Mouse (Mus musculus): Measurements from ENCODE around the gene Ckap5. TPM values are rescaled to one million over a fixed set of nuclear protein-coding genes. Genes with fewer than 3 reads are reported as not detected.
A peak's percentile ranks its signal among the peaks of the same experiment; 100 is the strongest.
"Not testable (repeated sequence)": the region's sequence is repeated elsewhere in the genome, so short reads cannot be mapped to it uniquely, and the experiment has no call there.

Ckap5 gene
- total RNA-seq, 1 experiment from 2014 or later: 114 TPM

DNA sequence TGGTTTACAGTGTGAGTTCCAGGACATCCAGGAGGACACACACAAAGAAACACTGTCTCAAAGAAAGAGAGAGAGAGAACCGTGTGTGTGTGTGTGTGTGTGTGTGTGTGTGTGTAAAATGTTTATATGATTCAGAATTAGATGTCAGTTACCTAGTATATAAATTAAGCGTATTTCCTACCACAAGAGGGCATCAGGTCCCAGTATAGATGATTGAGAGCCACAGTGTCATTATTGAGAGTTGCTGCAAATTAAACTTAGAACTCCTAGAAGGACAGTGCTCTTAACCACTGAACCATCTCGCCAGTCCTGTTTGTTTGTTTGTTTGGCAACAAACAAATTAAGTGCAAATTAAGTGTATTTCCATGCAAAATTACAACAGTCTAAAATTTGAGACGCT is 75.8 kb downstream of the Ckap5 start:
- no peak for ATAC-seq (replicated peaks in 1 of 2; ENCODE audit: insufficient read depth in 1 of 2, low FRiP score in 2 of 2, low TSS enrichment in 1 of 2, low read depth in 1 of 2, poor library complexity in 2 of 2, severe bottlenecking in 2 of 2)

DNA sequence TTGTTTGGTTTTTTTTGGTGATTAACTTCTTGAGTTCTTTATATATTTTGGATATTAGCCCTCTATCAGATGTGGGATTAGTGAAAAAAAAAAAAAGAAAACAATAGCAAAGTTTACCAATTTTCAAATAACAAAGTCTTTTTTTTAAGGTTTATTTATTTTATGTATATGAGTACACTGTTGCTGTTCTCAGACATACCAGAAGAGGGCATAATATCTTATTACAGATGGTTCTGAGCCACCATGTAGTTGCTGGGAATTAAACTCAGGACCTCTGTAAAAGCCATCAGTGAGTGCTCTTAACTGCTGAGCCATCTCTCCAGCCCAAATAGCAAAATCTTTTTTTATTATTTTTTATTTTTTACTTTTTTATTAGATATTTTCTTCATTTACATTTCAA is 82.8 kb downstream of the Ckap5 start:
- not testable (repeated sequence) for ATAC-seq (replicated peaks in 1 of 2; ENCODE audit: insufficient read depth in 1 of 2, low FRiP score in 2 of 2, low TSS enrichment in 1 of 2, low read depth in 1 of 2, poor library complexity in 2 of 2, severe bottlenecking in 2 of 2)

DNA sequence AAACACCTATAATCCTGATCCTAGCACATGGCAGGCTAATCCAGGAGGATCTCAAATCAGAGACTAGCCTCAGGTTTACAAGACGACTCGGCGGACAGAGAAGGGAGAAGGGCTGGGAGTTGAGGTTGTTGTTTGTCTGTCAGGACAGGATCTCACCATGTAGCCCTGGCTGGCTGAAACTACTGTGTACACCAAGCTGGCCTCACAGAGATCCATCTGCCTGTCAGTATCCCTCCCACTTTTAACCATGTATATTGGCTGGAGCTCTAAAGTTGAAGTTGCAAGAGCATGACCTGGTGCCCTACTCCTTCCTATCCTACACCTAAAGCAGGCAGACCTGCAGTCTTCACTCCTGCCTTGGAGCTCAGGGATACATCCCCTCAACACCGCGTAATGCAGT is 95.8 kb downstream of the Ckap5 start:
- no peak for ATAC-seq (replicated peaks in 1 of 2; ENCODE audit: insufficient read depth in 1 of 2, low FRiP score in 2 of 2, low TSS enrichment in 1 of 2, low read depth in 1 of 2, poor library complexity in 2 of 2, severe bottlenecking in 2 of 2)

DNA sequence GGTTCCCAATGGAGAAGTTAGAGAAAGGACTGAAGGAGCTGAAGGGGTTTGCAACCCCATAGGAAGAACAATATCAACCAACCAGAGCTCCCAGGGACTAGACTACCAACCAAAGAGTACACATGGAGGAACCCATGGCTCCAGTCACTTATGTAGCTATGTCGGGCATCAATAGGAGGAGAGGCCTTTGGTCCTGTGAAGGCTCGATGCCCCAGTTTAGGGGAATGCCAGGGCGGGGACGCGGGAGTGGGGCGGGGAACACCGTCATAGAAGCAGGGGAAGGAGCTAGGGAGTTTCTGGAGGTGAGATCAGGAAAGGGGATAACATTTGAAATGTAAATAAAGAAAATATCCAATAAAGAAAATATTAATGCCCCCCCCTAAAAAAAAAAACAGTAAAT is 96.8 kb downstream of the Ckap5 start:
- ATAC-seq (replicated peaks in 1 of 2; ENCODE audit: insufficient read depth in 1 of 2, low FRiP score in 2 of 2, low TSS enrichment in 1 of 2, low read depth in 1 of 2, poor library complexity in 2 of 2, severe bottlenecking in 2 of 2): not testable (repeated sequence)

DNA sequence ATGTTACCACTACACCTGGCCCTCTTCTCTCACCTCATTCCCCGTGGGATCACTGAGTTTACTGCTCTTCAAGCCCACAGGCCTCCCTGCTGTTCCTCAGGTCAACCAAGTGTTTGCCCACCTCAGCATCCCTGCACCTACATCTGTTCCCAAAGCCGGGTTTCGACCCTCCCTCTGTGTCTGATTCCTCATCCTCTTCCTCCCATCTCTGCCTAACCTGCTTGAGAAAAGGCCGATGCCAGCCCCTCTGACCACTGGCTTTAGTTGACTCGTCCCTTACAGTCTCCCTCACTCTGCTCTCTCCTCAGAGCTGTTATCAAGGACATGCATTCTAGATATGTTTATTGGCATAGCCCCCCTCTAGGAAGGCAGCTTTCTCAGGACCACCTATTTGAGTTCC is 100.9 kb downstream of the Ckap5 start:
- no peak for ATAC-seq (replicated peaks in 1 of 2; ENCODE audit: insufficient read depth in 1 of 2, low FRiP score in 2 of 2, low TSS enrichment in 1 of 2, low read depth in 1 of 2, poor library complexity in 2 of 2, severe bottlenecking in 2 of 2)

DNA sequence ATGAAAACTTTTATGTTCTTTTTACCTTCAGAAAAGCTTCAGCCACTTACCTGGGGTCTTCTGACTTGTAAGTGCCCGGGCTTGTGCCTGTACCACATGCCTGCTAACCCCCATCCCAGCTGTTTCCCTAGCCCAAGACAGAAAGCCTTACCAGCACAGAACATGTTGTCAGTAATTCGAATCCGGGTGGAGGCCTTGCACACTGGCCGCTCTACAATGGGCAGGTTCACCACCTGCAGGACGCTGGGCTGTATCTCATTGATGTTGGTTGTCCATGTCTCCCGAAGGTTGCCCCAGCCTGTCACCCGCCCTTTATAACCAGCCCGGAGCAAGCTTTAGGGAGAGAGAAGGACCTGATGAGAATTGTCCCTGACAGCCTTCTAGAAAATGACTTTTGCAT is 101.6 kb downstream of the Ckap5 start:
- ATAC-seq (replicated peaks in 1 of 2; ENCODE audit: insufficient read depth in 1 of 2, low FRiP score in 2 of 2, low TSS enrichment in 1 of 2, low read depth in 1 of 2, poor library complexity in 2 of 2, severe bottlenecking in 2 of 2): no peak

DNA sequence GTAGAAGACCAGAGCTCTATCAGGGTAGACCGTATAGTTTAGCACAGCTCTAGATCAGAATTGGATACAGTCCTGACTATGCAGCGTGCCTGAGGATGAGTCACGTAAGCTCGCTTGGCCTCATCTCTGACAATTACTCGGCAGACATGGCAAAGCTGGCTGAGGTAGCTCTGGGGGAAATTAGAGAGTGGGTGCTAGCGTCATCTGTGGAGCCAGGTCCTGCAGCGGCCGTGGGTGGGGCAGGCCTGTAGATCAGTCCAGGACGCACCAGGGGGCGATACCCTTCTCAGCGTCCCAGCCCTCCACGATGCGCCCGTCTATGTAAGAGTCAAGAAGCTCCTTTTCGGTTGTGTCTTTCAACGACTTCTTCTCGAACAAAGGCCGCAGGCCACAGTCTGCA is 103.1 kb downstream of the Ckap5 start:
- no peak; a peak in 1 of 4 replicates for ATAC-seq (replicated peaks in 1 of 2; ENCODE audit: insufficient read depth in 1 of 2, low FRiP score in 2 of 2, low TSS enrichment in 1 of 2, low read depth in 1 of 2, poor library complexity in 2 of 2, severe bottlenecking in 2 of 2)

DNA sequence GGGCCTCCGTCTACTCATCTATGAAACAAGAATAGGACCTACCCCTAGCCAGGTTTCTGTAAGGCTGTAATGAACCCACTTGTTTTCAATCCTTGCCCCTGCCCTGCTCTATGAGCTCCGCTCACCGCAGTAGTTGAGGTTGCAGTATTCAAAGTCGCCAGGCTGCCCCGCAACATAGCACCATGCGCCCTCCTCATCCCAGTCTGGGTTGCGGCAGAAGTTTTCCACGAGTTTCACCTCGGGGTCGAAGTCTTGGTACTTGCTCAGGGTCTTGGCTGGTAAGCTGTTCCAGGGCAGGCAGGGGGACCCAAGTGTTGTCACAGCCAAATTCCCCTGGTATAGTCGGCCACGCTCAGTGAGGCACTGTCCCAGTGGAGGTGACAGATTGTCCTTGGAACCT is 103.8 kb downstream of the Ckap5 start:
- ATAC-seq (replicated peaks in 1 of 2; ENCODE audit: insufficient read depth in 1 of 2, low FRiP score in 2 of 2, low TSS enrichment in 1 of 2, low read depth in 1 of 2, poor library complexity in 2 of 2, severe bottlenecking in 2 of 2): no peak

DNA sequence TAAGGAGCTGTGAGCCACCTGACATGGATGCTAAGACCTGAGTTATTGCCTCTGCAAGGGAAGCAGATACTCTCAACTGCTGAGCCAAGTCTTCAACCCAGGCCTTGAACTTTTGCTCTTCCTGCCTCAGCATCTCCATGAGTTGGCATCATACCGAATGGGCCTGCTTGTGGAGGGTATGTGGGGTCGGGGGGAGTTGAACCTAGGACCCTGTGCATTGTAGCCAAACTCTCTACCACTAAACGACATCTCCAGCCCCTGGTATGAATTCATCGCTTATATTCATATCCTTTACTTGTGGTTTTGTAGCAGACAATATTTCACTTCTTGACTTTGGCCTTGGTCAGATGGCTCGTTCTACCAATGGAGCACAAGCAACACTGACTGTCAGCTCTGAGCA is 105.3 kb downstream of the Ckap5 start:
- no peak for ATAC-seq (replicated peaks in 1 of 2; ENCODE audit: insufficient read depth in 1 of 2, low FRiP score in 2 of 2, low TSS enrichment in 1 of 2, low read depth in 1 of 2, poor library complexity in 2 of 2, severe bottlenecking in 2 of 2)

DNA sequence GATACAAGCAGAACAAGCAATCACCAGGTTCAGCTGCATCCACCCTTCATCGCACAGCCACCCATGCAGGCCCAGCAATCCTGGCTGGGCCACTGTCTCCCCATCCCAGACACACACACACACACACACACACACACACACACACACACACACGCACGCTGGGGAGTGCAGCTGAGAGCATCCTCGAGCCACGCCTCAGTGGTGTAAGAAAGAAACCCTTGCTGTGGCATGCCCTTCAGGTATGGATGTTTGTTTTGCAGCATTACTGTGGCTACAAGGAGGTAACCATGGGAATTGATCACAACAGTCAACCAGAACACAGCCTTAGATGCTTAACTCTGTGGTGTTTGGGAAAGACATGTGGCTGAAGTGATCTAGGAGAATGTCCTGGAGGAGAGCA is 105.8 kb downstream of the Ckap5 start:
- no peak for ATAC-seq (replicated peaks in 1 of 2; ENCODE audit: insufficient read depth in 1 of 2, low FRiP score in 2 of 2, low TSS enrichment in 1 of 2, low read depth in 1 of 2, poor library complexity in 2 of 2, severe bottlenecking in 2 of 2)

DNA sequence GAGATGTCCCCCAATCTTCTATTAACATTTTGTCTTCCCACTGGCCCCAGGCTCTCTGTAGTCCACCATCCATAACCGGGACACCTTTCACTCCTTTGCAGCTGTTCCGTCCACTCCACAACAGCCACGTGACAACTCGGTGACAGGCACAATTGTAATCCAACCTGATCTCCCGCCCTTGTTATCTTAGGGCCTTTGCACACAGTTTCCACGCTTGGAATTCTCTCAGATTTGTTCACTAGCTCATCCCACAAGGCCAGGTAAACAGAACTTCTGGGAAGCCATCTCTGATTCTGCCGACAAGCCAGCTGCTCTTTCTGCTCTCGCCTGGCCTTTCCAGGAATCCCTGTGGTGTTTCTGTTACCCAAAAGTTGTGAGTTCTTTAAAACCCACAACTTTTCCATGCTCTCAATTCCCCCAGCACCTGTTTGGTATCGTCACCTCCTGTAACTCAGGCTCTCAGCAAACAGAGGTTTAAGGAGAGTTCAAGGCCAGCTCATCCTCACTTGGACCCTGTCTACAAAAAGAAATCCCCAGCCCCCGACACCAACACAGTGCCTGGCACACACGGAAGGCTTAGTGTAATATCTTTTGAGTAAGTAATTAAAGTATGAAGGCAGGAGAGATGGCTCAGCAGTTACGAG is 106.9 kb downstream of the Ckap5 start:
- no peak for ATAC-seq (replicated peaks in 1 of 2; ENCODE audit: insufficient read depth in 1 of 2, low FRiP score in 2 of 2, low TSS enrichment in 1 of 2, low read depth in 1 of 2, poor library complexity in 2 of 2, severe bottlenecking in 2 of 2)

DNA sequence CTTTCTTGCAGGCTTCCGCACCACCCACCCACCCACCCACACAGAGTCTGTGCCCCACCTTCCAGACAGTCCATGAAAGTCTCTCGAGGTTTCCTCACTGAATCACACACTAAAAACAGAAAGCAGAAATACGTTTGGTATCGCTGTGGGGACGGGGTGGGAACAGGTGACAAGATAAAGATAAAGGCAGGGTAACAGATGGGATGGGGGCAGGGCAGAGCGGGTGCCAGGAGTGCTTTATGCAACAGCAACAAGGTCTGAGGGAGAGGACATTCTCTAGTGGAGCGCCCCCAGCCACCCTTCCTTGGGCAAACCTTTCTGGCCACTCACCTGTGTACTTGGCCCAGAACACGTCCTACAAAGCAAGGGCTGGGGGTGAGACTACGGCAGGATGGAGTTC is 108.3 kb downstream of the Ckap5 start:
- no peak for ATAC-seq (replicated peaks in 1 of 2; ENCODE audit: insufficient read depth in 1 of 2, low FRiP score in 2 of 2, low TSS enrichment in 1 of 2, low read depth in 1 of 2, poor library complexity in 2 of 2, severe bottlenecking in 2 of 2)

DNA sequence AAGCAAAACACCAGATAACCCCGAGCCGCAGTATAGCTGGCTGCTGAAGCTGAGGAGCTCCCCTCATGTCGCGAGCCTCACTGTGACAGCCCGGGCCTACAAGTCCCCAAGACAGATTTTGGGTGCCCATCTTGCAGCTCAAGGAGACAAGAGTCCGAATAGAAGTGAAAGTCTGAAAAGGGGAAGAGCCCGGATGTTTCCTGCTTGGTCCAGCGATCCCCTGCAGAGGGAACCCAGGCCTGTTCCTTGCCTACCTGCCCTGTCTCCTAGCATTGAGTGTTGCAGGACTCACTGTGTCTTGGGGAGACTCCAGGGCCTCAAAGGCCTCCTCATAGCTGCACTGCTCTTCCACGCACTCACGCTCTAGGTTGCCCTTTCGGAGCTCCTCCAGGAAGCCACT is 108.9 kb downstream of the Ckap5 start:
- ATAC-seq (replicated peaks in 1 of 2; ENCODE audit: insufficient read depth in 1 of 2, low FRiP score in 2 of 2, low TSS enrichment in 1 of 2, low read depth in 1 of 2, poor library complexity in 2 of 2, severe bottlenecking in 2 of 2): no peak

DNA sequence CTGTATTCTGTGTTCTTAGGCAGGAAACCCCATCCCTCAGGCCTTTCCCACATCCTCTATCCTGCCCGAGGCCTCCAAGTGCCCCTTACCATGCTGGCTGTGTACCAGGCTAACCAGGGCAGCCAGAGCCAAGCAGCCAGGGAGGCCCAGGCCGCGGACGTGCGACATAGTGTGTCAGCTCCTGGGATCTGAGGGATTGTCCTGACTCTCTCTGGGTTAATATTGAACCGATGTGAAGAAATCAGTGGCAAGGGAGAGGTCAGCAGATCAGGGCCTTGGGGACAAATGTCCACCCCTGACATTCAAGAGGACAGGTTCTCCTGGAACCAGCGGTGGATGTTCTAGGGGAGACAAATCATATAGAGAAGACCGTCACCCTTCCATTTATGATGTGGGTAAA is 109.7 kb downstream of the Ckap5 start, which contains the start of gene F2:
TSS of gene F2 (minus strand) at position 186 of the 400 bp plus-strand sequence.
- ATAC-seq (replicated peaks in 1 of 2; ENCODE audit: insufficient read depth in 1 of 2, low FRiP score in 2 of 2, low TSS enrichment in 1 of 2, low read depth in 1 of 2, poor library complexity in 2 of 2, severe bottlenecking in 2 of 2): no peak

DNA sequence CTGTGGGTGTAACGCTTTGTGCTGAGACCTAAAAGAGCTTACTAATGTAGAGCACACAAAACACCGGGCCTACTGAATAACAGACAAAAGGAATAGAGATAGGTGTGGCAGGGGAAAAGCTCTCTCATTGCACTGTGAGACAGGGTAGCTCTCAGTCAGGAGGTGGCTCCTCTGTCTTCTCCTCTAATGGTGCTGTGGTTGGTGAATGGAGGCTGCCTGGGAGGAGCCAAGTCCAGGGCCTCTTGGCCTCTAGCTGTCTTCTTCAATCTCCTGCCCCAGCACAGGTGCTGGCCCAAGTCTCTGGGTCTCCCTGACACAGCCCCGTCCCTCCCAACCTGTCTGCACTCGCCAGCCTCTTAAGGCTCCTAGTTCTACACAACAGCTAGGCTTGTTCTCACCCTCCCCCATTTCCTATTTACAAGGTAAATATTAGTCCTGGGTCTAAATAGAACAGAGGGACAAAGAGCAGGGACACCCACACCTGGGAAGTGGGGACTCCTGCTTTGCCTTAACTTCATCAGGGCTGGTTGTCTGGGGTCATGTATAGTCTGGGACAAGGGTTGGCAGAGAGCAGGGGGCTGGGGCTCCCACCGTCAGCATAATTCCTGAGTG is 110.3 kb downstream of the Ckap5 start:
- ATAC-seq (replicated peaks in 1 of 2; ENCODE audit: insufficient read depth in 1 of 2, low FRiP score in 2 of 2, low TSS enrichment in 1 of 2, low read depth in 1 of 2, poor library complexity in 2 of 2, severe bottlenecking in 2 of 2): 0 out of 4 replicates have a peak, but pooled peaks of 1 of the 2 experiments have one; percentile 17

DNA sequence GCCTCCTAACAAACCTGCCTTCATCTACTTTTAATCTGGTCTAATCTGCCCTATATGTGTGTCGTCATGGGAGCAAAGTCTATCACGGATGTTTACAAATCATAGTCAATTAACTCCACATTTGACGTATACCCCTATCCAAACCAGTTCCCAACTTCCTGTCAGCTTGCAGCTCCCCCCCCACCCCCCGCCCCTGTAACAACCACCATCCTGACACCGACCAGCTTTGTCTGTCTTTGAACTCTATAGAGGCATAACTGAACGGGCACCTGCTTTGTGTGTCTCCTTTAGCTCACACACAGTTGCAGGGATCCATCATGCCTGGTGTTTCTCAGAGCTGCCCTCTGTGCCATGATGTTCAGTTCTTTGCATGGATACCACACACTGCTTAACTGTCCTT is 112.4 kb downstream of the Ckap5 start:
- ATAC-seq (replicated peaks in 1 of 2; ENCODE audit: insufficient read depth in 1 of 2, low FRiP score in 2 of 2, low TSS enrichment in 1 of 2, low read depth in 1 of 2, poor library complexity in 2 of 2, severe bottlenecking in 2 of 2): no peak

DNA sequence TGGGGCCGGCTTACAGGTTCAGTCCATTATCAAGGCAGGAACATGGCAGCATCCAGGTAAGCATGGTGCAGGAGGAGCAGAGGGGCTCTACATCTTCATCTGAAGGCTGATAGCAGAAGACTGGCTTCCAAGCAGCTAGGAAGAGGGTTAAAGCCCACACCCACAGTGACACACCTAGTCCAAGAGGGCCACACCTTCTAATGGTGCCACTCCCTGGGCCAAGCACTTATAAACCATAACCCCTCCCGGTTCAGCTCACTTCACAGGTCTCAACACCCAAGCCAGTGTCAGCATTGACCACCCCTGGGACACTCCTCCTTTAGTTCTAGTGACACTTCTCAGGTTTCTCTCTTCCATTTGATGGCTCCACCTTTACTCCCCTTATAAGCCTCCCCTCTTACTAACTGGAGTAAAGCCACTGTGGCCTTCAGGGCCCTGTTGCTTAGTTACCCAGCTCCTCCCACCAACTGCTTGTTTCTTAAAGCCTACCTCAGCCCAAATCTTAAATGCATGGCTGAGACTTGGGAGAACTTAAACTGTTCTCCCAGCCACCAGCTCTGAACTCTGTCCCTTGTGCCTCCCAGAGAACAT is 116.4 kb downstream of the Ckap5 start:
- ATAC-seq (replicated peaks in 1 of 2; ENCODE audit: insufficient read depth in 1 of 2, low FRiP score in 2 of 2, low TSS enrichment in 1 of 2, low read depth in 1 of 2, poor library complexity in 2 of 2, severe bottlenecking in 2 of 2): no peak

DNA sequence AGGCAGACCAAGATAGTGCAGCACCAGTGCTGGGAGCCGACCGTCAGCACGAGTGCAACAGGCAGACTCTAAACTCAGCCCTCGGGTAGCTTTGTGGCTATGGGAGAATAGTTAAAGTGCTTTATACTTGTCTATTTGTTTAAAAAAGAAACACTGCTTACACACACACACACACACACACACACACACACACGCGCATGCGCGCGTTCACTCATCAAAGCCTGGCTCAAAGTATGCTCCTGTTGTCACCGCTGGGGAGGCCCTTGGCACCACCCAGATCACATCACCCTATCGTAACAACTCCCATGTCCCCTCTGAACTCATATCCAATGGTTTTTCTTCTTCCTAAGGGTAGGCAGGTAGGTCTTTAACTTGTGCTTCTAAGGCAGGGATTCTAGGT is 117.5 kb downstream of the Ckap5 start:
- ATAC-seq (replicated peaks in 1 of 2; ENCODE audit: insufficient read depth in 1 of 2, low FRiP score in 2 of 2, low TSS enrichment in 1 of 2, low read depth in 1 of 2, poor library complexity in 2 of 2, severe bottlenecking in 2 of 2): no peak

DNA sequence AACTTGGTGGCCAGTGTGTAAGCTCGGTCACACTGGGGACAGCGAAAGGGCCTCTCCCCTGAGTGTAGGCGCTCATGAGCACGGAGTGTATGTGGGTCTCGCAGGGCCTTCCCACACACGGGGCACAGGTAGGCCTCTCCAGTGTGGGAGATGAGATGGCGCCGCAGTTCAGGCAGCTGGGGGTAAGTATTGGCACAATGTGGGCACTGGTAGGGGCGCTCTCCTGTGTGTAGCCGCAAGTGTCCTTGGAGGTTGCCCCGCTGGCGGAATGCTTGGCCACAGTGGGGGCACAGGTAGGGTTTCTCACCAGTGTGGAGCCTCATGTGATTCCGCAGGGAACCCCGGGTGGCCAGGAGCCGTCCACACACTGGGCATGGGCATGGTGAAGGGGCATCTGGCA is 118.8 kb downstream of the Ckap5 start:
- no peak for ATAC-seq (replicated peaks in 1 of 2; ENCODE audit: insufficient read depth in 1 of 2, low FRiP score in 2 of 2, low TSS enrichment in 1 of 2, low read depth in 1 of 2, poor library complexity in 2 of 2, severe bottlenecking in 2 of 2)

All from hematopoietic stem cell, adult 5-6 weeks (primary cell).